Mouse (Mus musculus) gonadal fat pad, adult 2 months (tissue): ENCODE measurements around the gene Dcaf10. TPM values are rescaled to one million over a fixed set of nuclear protein-coding genes. Genes with fewer than 3 reads are reported as not detected.
"Not testable (repeated sequence)": the region's sequence is repeated elsewhere in the genome, so short reads cannot be mapped to it uniquely, and the experiment has no call there.

Source experiments
- DNase-seq: peaks from one replicate; pipeline ENCODE4 v3.0.0-alpha.2; 2012; ENCODE audit warnings: low read depth
- polyA plus RNA-seq: library from polyadenylated mRNA; depleted of rRNA; stranded (reverse); fragments of >200 nt; gene quantifications from 2 replicates; pipeline ENCODE4 v1.2.3, GENCODE M21; 2012; rRNA removed

Dcaf10 gene
- polyA plus RNA-seq = 17.3 and 20.0 TPM in 2 replicates

GRCm38 (mm10) chr4:45341669-45342249 lies at the start of gene Dcaf10:
TSS of gene Dcaf10 (plus strand) at chr4:45342101.
- no peak for DNase-seq

- no peak for DNase-seq
Measured at GRCm38 (mm10) chr4:45296662-45297564, 45.0 kb upstream of the Dcaf10 start, which contains the start of gene Trmt10b. TSS of gene Trmt10b (plus strand) at chr4:45297127.

- no peak for DNase-seq
Measured at GRCm38 (mm10) chr4:45305536-45305935, 36.4 kb upstream of the Dcaf10 start.

- DNase-seq = no peak
Measured at GRCm38 (mm10) chr4:45308046-45308445, 33.9 kb upstream of the Dcaf10 start.

- DNase-seq = no peak
Measured at GRCm38 (mm10) chr4:45308606-45309005, 33.3 kb upstream of the Dcaf10 start.

- DNase-seq = no peak
Measured at GRCm38 (mm10) chr4:45311056-45311455, 30.8 kb upstream of the Dcaf10 start.

- no peak for DNase-seq
Measured at GRCm38 (mm10) chr4:45320159-45320816, 21.6 kb upstream of the Dcaf10 start.

GRCm38 (mm10) chr4:45331139-45331538 lies 10.8 kb upstream of the Dcaf10 start:
- DNase-seq = no peak

- DNase-seq = no peak
Measured at GRCm38 (mm10) chr4:45332466-45332865, 9.4 kb upstream of the Dcaf10 start.

- DNase-seq = no peak
Measured at GRCm38 (mm10) chr4:45341226-45341625, 675 bp upstream of the Dcaf10 start.

- DNase-seq = no peak
Measured at GRCm38 (mm10) chr4:45342286-45343155, 620 bp downstream of the Dcaf10 start, which contains the start of gene Exosc3. TSS of gene Exosc3 (minus strand) at chr4:45342732.

GRCm38 (mm10) chr4:45356653-45357052 lies 14.8 kb downstream of the Dcaf10 start:
- no peak for DNase-seq

- DNase-seq = no peak
Measured at GRCm38 (mm10) chr4:45371261-45371660, 29.4 kb downstream of the Dcaf10 start.

- DNase-seq = no peak
Measured at GRCm38 (mm10) chr4:45374879-45375278, 33.0 kb downstream of the Dcaf10 start.

- DNase-seq = no peak
Measured at GRCm38 (mm10) chr4:45376573-45376972, 34.7 kb downstream of the Dcaf10 start.

- DNase-seq = not testable (repeated sequence)
Measured at GRCm38 (mm10) chr4:45380903-45381580, 39.1 kb downstream of the Dcaf10 start.

- not testable (repeated sequence) for DNase-seq
Measured at GRCm38 (mm10) chr4:45382133-45382532, 40.2 kb downstream of the Dcaf10 start.

GRCm38 (mm10) chr4:45387296-45387695 lies 45.4 kb downstream of the Dcaf10 start:
- DNase-seq = not testable (repeated sequence)

GRCm38 (mm10) chr4:45392099-45392498 lies 50.2 kb downstream of the Dcaf10 start:
- DNase-seq = no peak

GRCm38 (mm10) chr4:45392572-45392971 lies 50.7 kb downstream of the Dcaf10 start:
- DNase-seq = no peak

- no peak for DNase-seq
Measured at GRCm38 (mm10) chr4:45392994-45393393, 51.1 kb downstream of the Dcaf10 start.
